Comparison of ENCODE assay signal across 8 mouse cellular contexts in genomic region chr1:63113274-63114135, GRCm38 (mm10). TPM values are rescaled to one million over a fixed set of nuclear protein-coding genes. Genes with fewer than 3 reads are reported as not detected.
A peak's percentile ranks its signal among the peaks of the same experiment; 100 is the strongest.
DNase-seq lines count a peak whose midpoint lies in the region; ATAC-seq lines count a peak whose summit lies in the region.

No protein-coding gene starts in this region.

- DNase-seq in CD8-positive naive resting alpha-beta T cell, adult 2 months (ENCODE audit: low read depth in 2 of 2, low spot score in 2 of 2): peak; percentile 45 to 46
- DNase-seq in adrenal gland, postnatal 4 days (ENCODE audit: low spot score in 2 of 2): peak; percentile 39 to 40
- DNase-seq in heart, postnatal 25 days (ENCODE audit: low spot score): peak; percentile 52
- DNase-seq in layer of hippocampus, postnatal 14 days (ENCODE audit: low spot score in 2 of 2): peak; percentile 23 to 56
- peak; percentile 62 for DNase-seq in lung, postnatal 14 days
- peak; percentile 20 to 25 for DNase-seq in right cerebral cortex, adult 2 months (ENCODE audit: low spot score in 2 of 2)
- peak; percentile 57 for DNase-seq in urinary bladder, postnatal 14 days (ENCODE audit: low spot score)

- H3K27me3 ChIP-seq in forebrain, embryonic 12.5 days: no peaks in the 10 kb centered on the region

- peak; percentile 51 for ATAC-seq in forebrain, embryonic 12.5 days (ENCODE audit: low FRiP score)

- peak overlapping the region; percentile 99 for H3K4me3 ChIP-seq in forebrain, embryonic 12.5 days (replicated peaks)

- H3K27ac ChIP-seq in forebrain, embryonic 12.5 days: peak overlapping the region; percentile 98

- intact Hi-C loops in heart, postnatal 25 days (cut with DNase I): loop anchor here (2.0 kb wide), 1 partner anchor 63 kb away; the partner anchor contains the start of genes Eef1b2 and Ndufs1

- H3K4me2 ChIP-seq in forebrain, embryonic 12.5 days: peak overlapping the region; percentile 88

- under 1% methylated on average over 59 of the region's 92 CpGs for WGBS in forebrain, embryonic 12.5 days

- H3K9me3 ChIP-seq in forebrain, embryonic 12.5 days: no peaks in the 10 kb centered on the region

- H3K36me3 ChIP-seq in forebrain, embryonic 12.5 days (replicated peaks): peaks cover 8% of the 10 kb centered on the region

- H3K9ac ChIP-seq in forebrain, embryonic 12.5 days: peak overlapping the region; percentile 100

- H3K4me1 ChIP-seq in forebrain, embryonic 12.5 days: peaks cover 43% of the 10 kb centered on the region

RNA-seq across cellular contexts. Expression of gene Ino80d, which starts 1.0 kb away (rescaled TPM):
- 10 to 100 TPM; 37.4 to 40.0 TPM for total RNA-seq in adrenal gland, postnatal 4 days (2021)
- polyA plus RNA-seq in forebrain, embryonic 12.5 days (2016; fragmentation: Nextera tagmentation; extraction: Ambion mirVana): 11.0 and 12.4 TPM in 2 replicates
- total RNA-seq in heart, postnatal 25 days (2021): 10 to 100 TPM; 18.1 to 21.0 TPM
- 10 to 100 TPM; 27.2 to 28.9 TPM for total RNA-seq in layer of hippocampus, postnatal 14 days (2021)

Comparison
In these comparisons a context has a peak if more than half of its experiments do, and no peak if none do; other contexts are left out.
1. Peak in every context shown above with its lines: DNase-seq, ATAC-seq, H3K4me3 ChIP-seq and H3K27ac ChIP-seq.